Mouse (Mus musculus): ENCODE data around the gene Hnrnpul1. TPM values are rescaled to one million over a fixed set of nuclear protein-coding genes. Genes with fewer than 3 reads are reported as not detected.

The Hnrnpul1 gene
- polyA plus RNA-seq, 1 experiment: 75.3 TPM

- WGBS: 82% methylated on average over 10 of the region's 10 CpGs
- no peak overlapping the region for H3K4me3 ChIP-seq (replicated peaks; ENCODE audit: control insufficient read depth, low read depth, low read length)
- TF ChIP-seq POLR2A (IDR thresholded peaks at IDR 0.05; ENCODE audit: borderline replicate concordance, control insufficient read depth, low read depth, low read length): no peak; the same call in 1 of the 2 replicates
- no peak for TF ChIP-seq CTCF (IDR thresholded peaks at IDR 0.05; ENCODE audit: control insufficient read depth, insufficient read depth, low read length)
- H3K4me1 ChIP-seq (ENCODE audit: control insufficient read depth, insufficient read depth, low read length): peaks cover 19% of the 10 kb centered on the region
- H3K27ac ChIP-seq (ENCODE audit: control insufficient read depth, insufficient read depth, low read depth, low read length, poor library complexity): no peak overlapping the region
These were observed 50.6 kb downstream of the Hnrnpul1 start for GRCm38 (mm10) chr7:25703793-25704494.

DNA sequence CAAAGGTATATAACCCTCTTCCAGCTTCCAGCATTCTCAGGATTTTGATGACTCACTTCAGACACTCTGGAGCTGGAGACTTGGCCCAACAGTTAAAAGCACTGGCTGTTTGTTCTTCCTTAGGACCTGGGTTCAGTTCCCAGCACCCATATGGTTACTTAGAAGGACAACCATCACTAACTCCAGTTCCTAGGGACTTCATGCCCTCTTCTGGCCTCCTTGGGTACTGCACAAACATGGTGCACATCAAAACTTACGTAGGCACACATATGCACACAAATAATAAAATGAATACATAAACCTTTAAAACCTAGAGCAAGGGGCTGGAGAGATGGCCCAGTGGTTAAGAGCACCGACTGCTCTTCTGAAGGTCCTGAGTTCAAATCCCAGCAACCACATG, 52.2 kb downstream of the Hnrnpul1 start:
- Histone ChIP-seq H3K4me1 (ENCODE audit: control insufficient read depth, insufficient read depth, low read length) (peaks cover 10% of the 10 kb centered on the region), H3K4me3 (replicated peaks; ENCODE audit: control insufficient read depth, low read depth, low read length) (no peak overlapping the region), H3K27ac (ENCODE audit: control insufficient read depth, insufficient read depth, low read depth, low read length, poor library complexity) (no peak overlapping the region)
- WGBS: 94% methylated on average over 2 of the region's 2 CpGs
- TF ChIP-seq POLR2A (IDR thresholded peaks at IDR 0.05; ENCODE audit: borderline replicate concordance, control insufficient read depth, low read depth, low read length) (no peak), CTCF (IDR thresholded peaks at IDR 0.05; ENCODE audit: control insufficient read depth, insufficient read depth, low read length) (no peak)

- peaks cover under 1% of the 10 kb centered on the region; the same call in 1 of the 2 replicates for H3K4me1 ChIP-seq (ENCODE audit: control insufficient read depth, insufficient read depth, low read length)
- no peak overlapping the region for H3K27ac ChIP-seq (ENCODE audit: control insufficient read depth, insufficient read depth, low read depth, low read length, poor library complexity)
- TF ChIP-seq CTCF (IDR thresholded peaks at IDR 0.05; ENCODE audit: control insufficient read depth, insufficient read depth, low read length) (peak; percentile 60), POLR2A (IDR thresholded peaks at IDR 0.05; ENCODE audit: borderline replicate concordance, control insufficient read depth, low read depth, low read length) (no peak)
- WGBS: 91% methylated on average over 12 of the region's 12 CpGs
- no peak overlapping the region for H3K4me3 ChIP-seq (replicated peaks; ENCODE audit: control insufficient read depth, low read depth, low read length)
These were observed 53.8 kb downstream of the Hnrnpul1 start for GRCm38 (mm10) chr7:25700732-25701131.

GRCm38 (mm10) chr7:25699851-25700250, 54.7 kb downstream of the Hnrnpul1 start:
- WGBS: 94% methylated on average over 13 of the region's 13 CpGs
- TF ChIP-seq CTCF (IDR thresholded peaks at IDR 0.05; ENCODE audit: control insufficient read depth, insufficient read depth, low read length): no peak
- no peak for TF ChIP-seq POLR2A (IDR thresholded peaks at IDR 0.05; ENCODE audit: borderline replicate concordance, control insufficient read depth, low read depth, low read length)
- H3K4me1 ChIP-seq (ENCODE audit: control insufficient read depth, insufficient read depth, low read length): no peaks in the 10 kb centered on the region

GRCm38 (mm10) chr7:25694104-25694503, 60.5 kb downstream of the Hnrnpul1 start:
- Histone ChIP-seq H3K4me3 (replicated peaks; ENCODE audit: control insufficient read depth, low read depth, low read length) (no peak overlapping the region), H3K4me1 (ENCODE audit: control insufficient read depth, insufficient read depth, low read length) (no peaks in the 10 kb centered on the region; the same call in 1 of the 2 replicates), H3K27ac (ENCODE audit: control insufficient read depth, insufficient read depth, low read depth, low read length, poor library complexity) (no peak overlapping the region)
- TF ChIP-seq CTCF (IDR thresholded peaks at IDR 0.05; ENCODE audit: control insufficient read depth, insufficient read depth, low read length) (no peak), POLR2A (IDR thresholded peaks at IDR 0.05; ENCODE audit: borderline replicate concordance, control insufficient read depth, low read depth, low read length) (no peak)
- WGBS: 83% methylated on average over 8 of the region's 8 CpGs

More at GRCm38 (mm10) chr7:25699851-25700250, 54.7 kb downstream of the Hnrnpul1 start:
- no peak overlapping the region for H3K27ac ChIP-seq (ENCODE audit: control insufficient read depth, insufficient read depth, low read depth, low read length, poor library complexity)
- no peak overlapping the region for H3K4me3 ChIP-seq (replicated peaks; ENCODE audit: control insufficient read depth, low read depth, low read length)

- TF ChIP-seq CTCF (IDR thresholded peaks at IDR 0.05; ENCODE audit: control insufficient read depth, insufficient read depth, low read length): no peak
- TF ChIP-seq POLR2A (IDR thresholded peaks at IDR 0.05; ENCODE audit: borderline replicate concordance, control insufficient read depth, low read depth, low read length): no peak
- peak overlapping the region; percentile 96 for H3K4me3 ChIP-seq (replicated peaks; ENCODE audit: control insufficient read depth, low read depth, low read length)
- no peaks in the 10 kb centered on the region; the same call in 1 of the 2 replicates for H3K4me1 ChIP-seq (ENCODE audit: control insufficient read depth, insufficient read depth, low read length)
- WGBS: 22% methylated on average over 5 of the region's 5 CpGs
- peak overlapping the region; percentile 95 for H3K27ac ChIP-seq (ENCODE audit: control insufficient read depth, insufficient read depth, low read depth, low read length, poor library complexity)
These were observed 64.5 kb downstream of the Hnrnpul1 start for GRCm38 (mm10) chr7:25690051-25690450.

GRCm38 (mm10) chr7:25689603-25690021, 64.9 kb downstream of the Hnrnpul1 start:
- Histone ChIP-seq H3K27ac (ENCODE audit: control insufficient read depth, insufficient read depth, low read depth, low read length, poor library complexity) (peak overlapping the region; percentile 95), H3K4me3 (replicated peaks; ENCODE audit: control insufficient read depth, low read depth, low read length) (peak overlapping the region; percentile 96), H3K4me1 (ENCODE audit: control insufficient read depth, insufficient read depth, low read length) (peaks cover 3% of the 10 kb centered on the region; the same call in 1 of the 2 replicates)
- 1% methylated on average over 12 of the region's 12 CpGs for WGBS
- TF ChIP-seq POLR2A (IDR thresholded peaks at IDR 0.05; ENCODE audit: borderline replicate concordance, control insufficient read depth, low read depth, low read length) (no peak), CTCF (IDR thresholded peaks at IDR 0.05; ENCODE audit: control insufficient read depth, insufficient read depth, low read length) (no peak)

GRCm38 (mm10) chr7:25688810-25689586, 65.6 kb downstream of the Hnrnpul1 start:
- peak overlapping the region; percentile 95 for H3K27ac ChIP-seq (ENCODE audit: control insufficient read depth, insufficient read depth, low read depth, low read length, poor library complexity)
- peaks cover 7% of the 10 kb centered on the region for H3K4me1 ChIP-seq (ENCODE audit: control insufficient read depth, insufficient read depth, low read length)
- under 1% methylated on average over 51 of the region's 52 CpGs for WGBS
- peak; percentile 15; the same call in 1 of the 2 replicates for TF ChIP-seq CTCF (IDR thresholded peaks at IDR 0.05; ENCODE audit: control insufficient read depth, insufficient read depth, low read length)
- peak; percentile 53; the same call in 1 of the 2 replicates for TF ChIP-seq POLR2A (IDR thresholded peaks at IDR 0.05; ENCODE audit: borderline replicate concordance, control insufficient read depth, low read depth, low read length)
- peak overlapping the region; percentile 96 for H3K4me3 ChIP-seq (replicated peaks; ENCODE audit: control insufficient read depth, low read depth, low read length)
